Mouse (Mus musculus) cerebellum, adult 2 months (tissue): ENCODE data around the gene Pabpn1l. TPM values are rescaled to one million over a fixed set of nuclear protein-coding genes. Genes with fewer than 3 reads are reported as not detected.

ENCODE experiments used
- DNase-seq, 2 experiments: peaks; one replicate each; pipeline ENCODE4 v3.0.0; 2021
- H3K27ac ChIP-seq: fragments of 200-500 bp; 2 replicates; pipeline ENCODE4 v1.5.1; 2012; ENCODE audit warnings: low read length, control low read depth, inconsistent platforms; ENCODE audit not compliant: insufficient read depth
- H3K27me3 ChIP-seq: fragments of 200-500 bp; 2 replicates; pipeline ENCODE4 v1.6.1; 2012; ENCODE audit warnings: inconsistent platforms, mild to moderate bottlenecking, low read length, moderate library complexity; ENCODE audit not compliant: control insufficient read depth, insufficient read depth
- H3K4me1 ChIP-seq: fragments of 200-500 bp; 2 replicates; pipeline ENCODE4 v1.6.1; 2011; ENCODE audit warnings: low read length; ENCODE audit not compliant: control insufficient read depth, insufficient read depth
- H3K4me3 ChIP-seq: fragments of 200-500 bp; replicated peaks from 2 replicates; pipeline ENCODE3; 2011; ENCODE audit warnings: mild to moderate bottlenecking, low read depth, low read length, control low read depth; ENCODE audit not compliant: insufficient read depth
- CTCF ChIP-seq: fragments of 200-500 bp; IDR thresholded peaks from 2 replicates; pipeline ENCODE4 v1.5.1; 2011; ENCODE audit warnings: low read depth, mild to moderate bottlenecking, control low read depth, low read length, moderate library complexity, borderline replicate concordance; ENCODE audit not compliant: insufficient read depth
- POLR2A ChIP-seq: fragments of 200-500 bp; IDR thresholded peaks from 2 replicates; pipeline ENCODE4 v1.6.1; 2011; ENCODE audit warnings: low read length, control low read depth, borderline replicate concordance; ENCODE audit not compliant: insufficient read depth
- WGBS: fragments of 180-500 bp; shearing (Covaris S2); methylation state at CpG from one replicate; pipeline ENCODE4 v1.1.7; 2018; 5-methylcytosine and 5-hydroxymethylcytosine counted together
- polyA plus RNA-seq: library from polyadenylated mRNA; depleted of rRNA; stranded (reverse); fragments of >200 nt; gene quantifications from 2 replicates; pipeline ENCODE4 v1.2.3, GENCODE M21; 2012

Pabpn1l gene
- polyA plus RNA-seq, 1 experiment: not detected

- Histone ChIP-seq H3K4me1 (peaks cover 78% of the 10 kb centered on the region), H3K27ac (no peak overlapping the region), H3K4me3 (no peak overlapping the region), H3K27me3 (no peaks in the 10 kb centered on the region)
- DNase-seq: no peak
- WGBS: 70% methylated on average over 10 of the region's 10 CpGs
- TF ChIP-seq CTCF (no peak), POLR2A (no peak)
Measured at GRCm38 (mm10) chr8:122658149-122658806, 35.7 kb upstream of the Pabpn1l start.

DNA sequence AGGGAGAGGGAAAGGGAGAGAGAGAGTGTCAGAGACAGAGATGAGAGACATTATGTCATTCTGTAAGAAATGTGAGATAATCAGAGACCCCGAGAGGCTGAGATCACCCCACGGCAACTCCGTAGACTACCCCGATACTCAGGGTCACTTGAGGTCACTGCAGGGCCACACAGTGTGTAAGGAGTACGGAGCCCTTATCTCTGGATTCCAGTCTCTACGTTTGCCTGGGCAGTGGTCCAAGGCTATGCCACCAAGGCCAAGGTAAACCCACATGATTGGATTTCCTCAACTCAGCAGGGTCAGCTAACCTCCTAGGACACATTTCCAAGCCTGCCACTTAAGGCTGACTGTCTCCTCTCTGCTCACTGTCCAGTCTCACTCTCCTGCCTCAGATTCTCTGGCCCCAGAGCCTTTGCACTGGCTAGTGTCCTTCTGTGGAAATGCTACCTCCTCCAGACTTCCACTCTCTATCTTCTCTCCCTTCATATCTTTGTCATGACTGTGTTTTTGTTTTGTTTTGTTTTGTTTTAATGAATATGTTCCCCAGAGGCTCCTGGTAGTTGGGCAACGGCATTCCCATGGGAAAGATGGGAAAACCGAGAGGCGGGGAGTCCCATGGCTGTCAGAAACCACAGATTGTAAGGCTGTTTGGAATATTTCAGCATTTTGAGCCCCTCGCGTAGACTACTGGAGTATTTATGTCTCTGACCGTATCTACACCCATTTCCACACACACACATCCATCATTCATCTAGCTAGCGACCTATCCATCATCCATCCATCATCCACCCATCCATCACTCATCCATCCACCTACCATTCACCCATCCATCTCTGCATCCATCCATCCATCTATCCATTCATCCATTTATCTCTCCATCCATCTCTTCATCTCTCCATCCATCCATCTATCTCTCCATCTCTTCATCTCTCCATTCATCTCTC lies 33.8 kb upstream of the Pabpn1l start:
- no peak overlapping the region for H3K4me3 ChIP-seq

DNA sequence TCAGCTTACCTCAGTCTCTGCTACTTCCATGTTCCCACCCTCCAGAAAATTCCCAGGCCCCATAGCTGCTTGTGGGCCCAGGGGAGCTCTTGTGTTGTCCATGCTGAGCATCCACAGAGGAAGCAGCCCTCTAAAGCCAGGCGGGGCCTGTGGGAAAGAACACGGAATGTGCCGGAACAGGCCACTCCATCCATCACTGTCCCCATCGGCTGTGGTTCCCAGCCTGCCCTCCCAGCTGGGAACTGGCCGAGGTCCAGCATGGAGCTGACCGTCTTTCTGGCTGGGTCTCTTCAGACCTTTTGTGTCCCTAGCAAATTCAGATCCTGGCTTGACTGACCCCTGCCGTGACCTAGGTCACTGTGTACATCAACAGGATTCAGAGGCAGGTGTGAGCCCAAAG lies 32.2 kb upstream of the Pabpn1l start:
- H3K27ac ChIP-seq: no peak overlapping the region
- no peak for DNase-seq
- H3K4me3 ChIP-seq: no peak overlapping the region
- H3K4me1 ChIP-seq: peaks cover 81% of the 10 kb centered on the region
- no peaks in the 10 kb centered on the region for H3K27me3 ChIP-seq
- TF ChIP-seq POLR2A (no peak), CTCF (no peak)
- WGBS: 9% methylated on average over 7 of the region's 7 CpGs

More for the DNA sequence above, 33.8 kb upstream of the Pabpn1l start:
- Histone ChIP-seq H3K4me1 (peaks cover 80% of the 10 kb centered on the region), H3K27ac (no peak overlapping the region), H3K27me3 (no peaks in the 10 kb centered on the region)
- no peak for DNase-seq
- TF ChIP-seq POLR2A (no peak), CTCF (no peak)
- WGBS: 67% methylated on average over 13 of the region's 13 CpGs

DNA sequence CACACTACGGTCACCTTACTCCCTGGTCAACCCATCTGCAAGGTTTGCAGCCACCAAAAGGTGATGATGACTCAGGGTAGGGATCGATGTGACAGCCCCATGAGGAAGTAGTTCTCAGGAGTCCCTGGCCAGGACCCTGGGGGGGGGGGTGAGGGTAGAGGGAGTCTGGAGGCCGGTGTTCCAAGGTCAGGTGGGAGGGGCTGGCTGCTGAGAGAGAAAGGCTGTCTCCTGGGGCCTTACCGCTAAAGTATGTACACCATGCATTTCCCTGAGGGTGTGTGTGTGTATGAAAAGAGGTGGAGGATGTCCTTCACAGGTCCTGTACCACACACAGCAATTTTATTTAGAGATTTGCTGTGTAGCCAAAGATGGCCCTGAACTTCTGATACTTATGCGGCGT lies 30.1 kb upstream of the Pabpn1l start:
- peaks cover 72% of the 10 kb centered on the region for H3K4me1 ChIP-seq
- no peaks in the 10 kb centered on the region for H3K27me3 ChIP-seq
- TF ChIP-seq CTCF (no peak), POLR2A (no peak)
- 60% methylated on average over 6 of the region's 6 CpGs for WGBS
- no peak for DNase-seq
- no peak overlapping the region for H3K27ac ChIP-seq
- H3K4me3 ChIP-seq: no peak overlapping the region

- Histone ChIP-seq H3K4me1 (peaks cover 66% of the 10 kb centered on the region), H3K27ac (no peak overlapping the region), H3K27me3 (no peaks in the 10 kb centered on the region), H3K4me3 (no peak overlapping the region)
- 28% methylated on average over 16 of the region's 16 CpGs for WGBS
- TF ChIP-seq POLR2A (no peak), CTCF (no peak)
- no peak for DNase-seq
Measured at GRCm38 (mm10) chr8:122651326-122651921, 28.9 kb upstream of the Pabpn1l start.

DNA sequence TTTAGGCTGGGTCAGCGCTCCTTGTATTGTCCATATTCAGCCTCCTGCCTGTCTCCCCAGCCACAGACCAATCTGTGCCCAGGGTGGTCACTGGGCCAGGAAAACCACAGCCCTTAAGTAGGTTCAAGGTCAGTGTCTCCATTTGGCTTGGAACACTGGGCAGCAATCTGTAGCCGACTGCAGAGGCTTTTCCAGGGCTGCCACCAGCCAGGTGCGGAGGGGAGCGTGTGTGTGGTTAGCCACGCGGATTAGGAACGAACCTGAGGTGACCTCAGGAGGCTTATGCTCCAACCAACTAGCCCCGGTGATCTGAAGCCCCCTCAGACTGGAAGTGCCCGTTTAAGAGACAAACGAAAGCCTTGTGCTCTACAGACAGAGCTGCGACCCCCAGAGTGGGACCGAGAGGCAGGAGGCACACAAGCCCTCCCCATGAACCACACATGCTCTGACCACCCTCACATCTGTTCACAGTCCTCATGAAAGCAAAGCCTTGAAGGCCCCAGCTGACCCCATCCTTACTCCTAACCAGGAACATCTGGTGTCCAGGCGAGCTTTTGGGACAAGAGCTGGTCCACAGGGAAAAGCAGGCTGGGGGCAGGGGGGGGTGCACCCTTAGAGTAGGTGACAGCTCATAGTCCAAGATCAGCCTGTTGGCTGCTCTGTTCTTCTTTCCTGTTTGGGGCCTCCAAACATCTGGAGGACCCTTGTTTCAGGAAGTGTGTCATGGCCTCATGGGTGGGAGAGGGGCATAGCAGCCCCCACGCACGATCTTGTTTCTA lies 25.8 kb upstream of the Pabpn1l start:
- TF ChIP-seq POLR2A: no peak
- TF ChIP-seq CTCF: no peak
- 75% methylated on average over 15 of the region's 15 CpGs for WGBS
- H3K27me3 ChIP-seq: no peaks in the 10 kb centered on the region
- DNase-seq: no peak
- no peak overlapping the region for H3K4me3 ChIP-seq
- peaks cover 50% of the 10 kb centered on the region for H3K4me1 ChIP-seq
- no peak overlapping the region for H3K27ac ChIP-seq

DNA sequence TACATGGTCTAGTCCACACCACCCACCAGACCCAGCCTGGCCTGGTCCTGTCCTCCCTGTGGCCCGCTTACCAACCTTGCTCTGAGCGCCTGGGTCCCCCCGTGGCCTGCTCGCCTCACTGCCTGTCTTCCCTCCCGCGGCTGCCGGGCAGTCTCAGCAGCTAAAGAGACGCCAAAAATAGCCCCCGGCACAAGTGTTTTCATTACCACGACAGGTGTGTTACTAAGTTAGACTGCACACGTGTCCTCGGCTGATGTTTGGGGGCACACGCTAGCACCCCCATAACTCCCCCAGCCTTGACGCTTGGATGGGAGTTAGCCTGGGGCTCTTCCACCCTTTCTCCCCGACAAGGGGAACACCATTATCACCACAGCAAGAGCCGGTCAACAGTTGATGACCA lies 23.8 kb upstream of the Pabpn1l start:
- Histone ChIP-seq H3K4me1 (peaks cover 44% of the 10 kb centered on the region), H3K27me3 (no peaks in the 10 kb centered on the region), H3K4me3 (no peak overlapping the region), H3K27ac (no peak overlapping the region)
- TF ChIP-seq POLR2A (no peak), CTCF (no peak)
- 59% methylated on average over 16 of the region's 16 CpGs for WGBS
- no peak for DNase-seq
